Mouse (Mus musculus) G1E (cell line): ENCODE measurements at regions not wholly inside any gene's neighbourhood (a gene's known extent, or its start where the extent isn't known, plus 50 kb on each side); places are given as distances from the start of the nearest gene placed in this dataset.

Experiments
- CTCF ChIP-seq: IDR thresholded peaks from 2 replicates; pipeline ENCODE4 v1.5.1; 2012; ENCODE audit warnings: low read depth, low read length, inconsistent platforms, mixed read lengths
- GATA1 ChIP-seq: IDR thresholded peaks from 2 replicates; pipeline ENCODE4 v1.6.1; 2012; ENCODE audit warnings: borderline replicate concordance, low read length, inconsistent platforms, mixed read lengths
- GATA2 ChIP-seq: IDR thresholded peaks from 2 replicates; pipeline ENCODE4 v1.6.1; 2012; ENCODE audit warnings: low read depth, low read length, inconsistent platforms, borderline replicate concordance

DNA sequence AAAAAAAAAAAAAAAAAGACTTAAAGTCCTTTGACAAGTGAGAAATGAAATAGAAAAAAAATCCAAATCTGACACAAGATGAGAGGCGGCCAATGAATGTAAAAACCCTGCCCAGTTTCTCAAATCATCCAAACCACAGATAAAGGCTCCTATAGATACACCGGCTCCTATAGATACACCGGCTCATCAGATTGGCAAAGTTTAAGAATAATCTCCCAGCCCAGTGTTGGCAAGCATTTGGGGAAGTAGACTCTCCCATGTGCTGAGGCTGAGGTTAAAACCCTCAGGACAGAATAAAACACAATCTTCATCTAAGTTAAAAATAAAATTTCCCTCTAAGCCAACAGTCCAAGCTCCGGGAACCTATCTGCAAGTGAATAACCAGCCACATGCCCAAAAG is 65.2 kb upstream of the Trim2 start:
- TF ChIP-seq CTCF (no peak), GATA2 (no peak), GATA1 (no peak)
